Comparison of ENCODE assay signal across 17 mouse cellular contexts in the genomic region with DNA sequence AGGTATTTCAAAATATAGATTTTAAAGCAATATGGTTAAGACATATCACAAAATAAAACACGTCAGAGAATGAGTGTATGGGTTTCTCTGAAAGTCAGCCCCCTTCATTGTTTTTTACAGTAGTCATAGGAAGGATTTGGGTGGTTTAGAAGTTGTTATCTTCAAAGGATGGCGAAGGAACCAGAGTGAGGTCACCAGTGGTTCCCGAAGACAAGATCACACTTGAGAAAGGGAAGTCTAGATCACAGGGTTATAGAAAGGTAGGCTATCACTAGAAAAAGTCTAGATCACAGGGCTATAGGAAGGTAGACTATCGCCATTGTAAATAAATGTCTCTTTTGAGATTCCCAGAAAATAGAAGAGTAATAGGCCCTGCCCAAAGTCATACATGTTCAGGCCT. TPM values are rescaled to one million over a fixed set of nuclear protein-coding genes. Genes with fewer than 3 reads are reported as not detected.
"Had no signal": no experiment of that assay in that cellular context is flagged by ENCODE, and none has a peak within 500 bp of the region (broad histone marks: within the 10 kb centered on the region; RNA-seq: fewer than 3 reads in every experiment).

No protein-coding gene starts in this region.

- H3K27ac ChIP-seq: gastrocnemius, adult 2 months; hindbrain, embryonic 12.5 days; hindbrain, embryonic 14.5 days; hindbrain, postnatal 0 days; limb, embryonic 13.5 days; liver, embryonic 13.5 days had no signal

- H3K36me3 ChIP-seq: heart, embryonic 12.5 days; hindbrain, embryonic 10.5 days; hindbrain, embryonic 12.5 days; kidney, embryonic 15.5 days; limb, embryonic 13.5 days; limb, embryonic 15.5 days; liver, embryonic 13.5 days had no signal

- DNase-seq: gastrocnemius, postnatal 25 days; kidney, adult 11 months; kidney, adult 9 months; layer of hippocampus, adult 9-11 months; layer of hippocampus, postnatal 36 days; left cerebral cortex, postnatal 4 days; liver, embryonic 13.5 days had no signal

- ATAC-seq: hindbrain, postnatal 0 days had no signal

- H3K4me1 ChIP-seq: hindbrain, embryonic 12.5 days; limb, embryonic 13.5 days had no signal

- H3K4me3 ChIP-seq: gastrocnemius, adult 2 months; heart, embryonic 12.5 days; hindbrain, embryonic 10.5 days; hindbrain, embryonic 12.5 days; kidney, embryonic 15.5 days; limb, embryonic 13.5 days; limb, embryonic 15.5 days; liver, embryonic 13.5 days had no signal

- H3K4me2 ChIP-seq: heart, embryonic 12.5 days; hindbrain, embryonic 12.5 days; hindbrain, embryonic 14.5 days; kidney, embryonic 15.5 days; limb, embryonic 13.5 days; limb, embryonic 15.5 days; liver, embryonic 13.5 days had no signal

- H3K9me3 ChIP-seq: heart, embryonic 12.5 days; hindbrain, embryonic 10.5 days; hindbrain, embryonic 12.5 days; kidney, embryonic 15.5 days; limb, embryonic 13.5 days; limb, embryonic 15.5 days; liver, embryonic 13.5 days had no signal

- H3K27me3 ChIP-seq: heart, embryonic 12.5 days; hindbrain, embryonic 12.5 days; kidney, embryonic 15.5 days; limb, embryonic 13.5 days; limb, embryonic 15.5 days; liver, embryonic 13.5 days had no signal

- H3K9ac ChIP-seq: heart, embryonic 12.5 days; hindbrain, embryonic 12.5 days; hindbrain, embryonic 14.5 days; kidney, embryonic 15.5 days; limb, embryonic 13.5 days; limb, embryonic 15.5 days; liver, embryonic 13.5 days had no signal

RNA-seq across cellular contexts. Expression of a gene that starts 23.7 kb away (rescaled TPM):
- total RNA-seq: granulocyte monocyte progenitor cell, adult 5-6 weeks had no signal
